Mouse (Mus musculus) adrenal gland, adult 8-10 months (tissue): ENCODE measurements around the gene Syngr2. TPM values are rescaled to one million over a fixed set of nuclear protein-coding genes. Genes with fewer than 3 reads are reported as not detected.

Experiments used
- DNase-seq: peaks from one replicate; pipeline ENCODE4 v3.0.0; 2022
- total RNA-seq, 4 experiments: library from RNA; stranded (reverse); gene quantifications; 2 replicates each; pipeline ENCODE4 v1.2.4; 2022

Syngr2 gene
- 100 to 1,000 TPM in 2 of 4 experiments, 10 to 100 TPM in 2; 86.0 to 110 (median 103) TPM for total RNA-seq

- DNase-seq: peak; percentile 62
Observed at GRCm38 (mm10) chr11:117809407-117810311, at the start of gene Syngr2, which contains the start of gene Gm20708. TSS of gene Syngr2 (plus strand) at chr11:117809668. TSS of gene Gm20708 (plus strand) at chr11:117809668.

- no peak for DNase-seq
Observed at GRCm38 (mm10) chr11:117760374-117761119, 48.9 kb upstream of the Syngr2 start.

GRCm38 (mm10) chr11:117761801-117762200 lies 47.7 kb upstream of the Syngr2 start:
- DNase-seq: no peak

GRCm38 (mm10) chr11:117762246-117762645 lies 47.2 kb upstream of the Syngr2 start:
- no peak for DNase-seq

GRCm38 (mm10) chr11:117764319-117764718 lies 45.1 kb upstream of the Syngr2 start:
- DNase-seq: no peak

- DNase-seq: no peak
Observed at GRCm38 (mm10) chr11:117765361-117765760, 44.1 kb upstream of the Syngr2 start.

- DNase-seq: no peak
Observed at GRCm38 (mm10) chr11:117766275-117766674, 43.2 kb upstream of the Syngr2 start.

- DNase-seq: no peak
Observed at GRCm38 (mm10) chr11:117768725-117769682, 40.5 kb upstream of the Syngr2 start.

GRCm38 (mm10) chr11:117769683-117770047 lies 39.8 kb upstream of the Syngr2 start:
- DNase-seq: no peak

GRCm38 (mm10) chr11:117770407-117770806 lies 39.1 kb upstream of the Syngr2 start:
- no peak for DNase-seq

- DNase-seq: no peak
Observed at GRCm38 (mm10) chr11:117772352-117772751, 37.1 kb upstream of the Syngr2 start.

- no peak for DNase-seq
Observed at GRCm38 (mm10) chr11:117774925-117775324, 34.5 kb upstream of the Syngr2 start.

- no peak for DNase-seq
Observed at GRCm38 (mm10) chr11:117775540-117775939, 33.9 kb upstream of the Syngr2 start.

- peak; percentile 66 for DNase-seq
Observed at GRCm38 (mm10) chr11:117776085-117776792, 33.2 kb upstream of the Syngr2 start.

- no peak for DNase-seq
Observed at GRCm38 (mm10) chr11:117777111-117777510, 32.4 kb upstream of the Syngr2 start.

- DNase-seq: no peak
Observed at GRCm38 (mm10) chr11:117778031-117778430, 31.4 kb upstream of the Syngr2 start.

GRCm38 (mm10) chr11:117778851-117779433 lies 30.5 kb upstream of the Syngr2 start:
- no peak for DNase-seq

GRCm38 (mm10) chr11:117779434-117780198 lies 29.9 kb upstream of the Syngr2 start:
- peak; percentile 73 for DNase-seq

- DNase-seq: no peak
Observed at GRCm38 (mm10) chr11:117780199-117780515, 29.3 kb upstream of the Syngr2 start.

GRCm38 (mm10) chr11:117780582-117781111 lies 28.8 kb upstream of the Syngr2 start:
- peak; percentile 92 for DNase-seq
